11 mouse cellular contexts compared by ENCODE assay signal in genomic region chr5:105651561-105651991, GRCm38 (mm10). TPM values are rescaled to one million over a fixed set of nuclear protein-coding genes. Genes with fewer than 3 reads are reported as not detected.
DNase-seq lines count a peak whose midpoint lies in the region; TF ChIP-seq lines count a peak whose summit lies in the region.
"Had no signal": no experiment of that assay in that cellular context is flagged by ENCODE, and none has a peak within 500 bp of the region (broad histone marks: within the 10 kb centered on the region; RNA-seq: fewer than 3 reads in every experiment).

No protein-coding gene starts in this region.

- WGBS in lung, adult 2 months, result 24% methylated on average over 11 of the region's 11 CpGs

- H3K4me3 ChIP-seq in lung, adult 2 months (replicated peaks; ENCODE audit: extremely low read depth, low read depth, low read length), result peak overlapping the region; percentile 27
- peak overlapping the region; percentile 8; the same call in 1 of the 2 replicates for H3K4me3 ChIP-seq in brown adipose tissue, adult 24 weeks (ENCODE audit: insufficient read depth, low read depth, low read length)
- H3K4me3 ChIP-seq: layer of hippocampus, adult 2 months; neural tube, embryonic 13.5 days had no signal

- peak overlapping the region; percentile 43 for H3K27ac ChIP-seq in brown adipose tissue, adult 24 weeks (replicated peaks; ENCODE audit: low read depth, low read length)
- H3K27ac ChIP-seq: layer of hippocampus, adult 2 months; neural tube, embryonic 13.5 days had no signal

- no peak for DNase-seq in lung, adult 2 months
- DNase-seq in lung, postnatal 14 days, result no peak
- DNase-seq in kidney, postnatal 36 days, result peak; percentile 36 to 43
- peak; percentile 56 to 62 for DNase-seq in natural killer cell, adult 2 months (ENCODE audit: low spot score in 2 of 2)
- no peak for DNase-seq in layer of hippocampus, postnatal 25 days (ENCODE audit: extremely low spot score in 1 of 2, low spot score in 1 of 2)
- no peak for DNase-seq in layer of hippocampus, adult 9-11 months
- no peak for DNase-seq in spleen, adult 12 weeks (ENCODE audit: low spot score)
- DNase-seq: cerebellum, adult 18-20 months had no signal

- peaks cover 26% of the 10 kb centered on the region for H3K4me1 ChIP-seq in lung, adult 2 months (ENCODE audit: control insufficient read depth, insufficient read depth, low read length)
- H3K4me1 ChIP-seq in brown adipose tissue, adult 24 weeks (ENCODE audit: control insufficient read depth, insufficient read depth, insufficient read length, low read length), result peaks cover 14% of the 10 kb centered on the region

- TF ChIP-seq POLR2A in lung, adult 2 months (IDR thresholded peaks at IDR 0.05; ENCODE audit: borderline replicate concordance, extremely low read depth, low read depth, low read length), result no peak

- no peak for TF ChIP-seq CTCF in lung, adult 2 months (IDR thresholded peaks at IDR 0.05; ENCODE audit: insufficient read depth, low read length)

RNA-seq across cellular contexts. Expression of gene Lrrc8d, which starts 48.2 kb away (rescaled TPM):
- 11.3 and 16.6 TPM in 2 replicates for polyA plus RNA-seq in lung, adult 2 months (2012; rRNA removed)
- polyA plus RNA-seq in brown adipose tissue, adult 24 weeks (2012; ENCODE audit: insufficient read depth, insufficient read length, missing spikeins), result 14.8 and 25.2 TPM in 2 replicates
- total RNA-seq in layer of hippocampus, postnatal 25 days (2021), result 10 to 100 TPM; 47.9 to 57.7 TPM

Comparison
In these comparisons a context has a peak if more than half of its experiments do, and no peak if none do; other contexts are left out.
1. DNase-seq: peak in kidney, postnatal 36 days (2 of 2) and natural killer cell, adult 2 months (2 of 2); none in lung, adult 2 months (single experiment), lung, postnatal 14 days (single experiment), layer of hippocampus, postnatal 25 days (0 of 2), layer of hippocampus, adult 9-11 months (single experiment) and spleen, adult 12 weeks (single experiment).